ENCODE assay signal across 9 mouse cellular contexts in the genomic region with DNA sequence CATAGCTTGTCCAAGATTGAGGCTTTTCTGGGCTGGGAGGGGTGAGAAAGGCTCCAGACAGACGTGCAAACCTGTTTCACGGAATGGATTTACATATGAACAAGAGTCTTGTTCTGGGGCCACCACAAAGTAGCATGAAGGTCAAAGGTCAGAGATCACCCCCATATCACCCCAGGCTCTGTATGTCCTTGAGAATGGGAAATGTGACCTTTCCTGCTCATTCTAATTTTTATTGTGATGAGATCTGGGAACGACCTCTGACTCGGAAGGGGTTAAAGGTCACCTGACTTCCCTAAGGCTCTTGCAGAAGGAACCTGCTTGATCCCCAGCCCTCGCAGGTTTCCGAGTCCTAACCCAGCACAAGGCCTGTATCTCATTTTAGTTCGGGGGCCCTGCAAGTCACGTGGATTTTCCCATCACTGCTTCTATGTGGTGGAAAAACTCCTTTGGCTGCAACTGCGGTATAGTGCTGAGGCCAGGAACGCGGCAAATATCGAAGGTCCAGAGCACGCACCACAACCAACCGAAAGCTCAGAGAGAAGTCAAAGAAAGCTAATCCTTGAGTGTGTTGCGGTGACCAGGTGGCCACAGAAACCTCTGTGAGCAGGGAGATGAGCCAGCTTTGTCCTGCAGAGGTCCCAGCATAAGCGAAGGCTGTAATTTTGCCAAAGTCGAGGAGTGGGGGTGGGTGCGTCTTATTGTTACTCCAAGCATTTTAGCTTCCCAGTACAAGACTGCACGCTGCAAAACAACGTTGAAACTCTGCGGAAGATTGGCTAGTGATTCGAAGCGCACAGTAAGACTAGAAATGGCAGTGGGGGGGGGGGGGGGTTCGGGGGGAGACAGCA.
DNase-seq lines count a peak whose midpoint lies in the region; ATAC-seq and TF ChIP-seq lines count a peak whose summit lies in the region.
"Had no signal": no experiment of that assay in that cellular context is flagged by ENCODE, and none has a peak within 500 bp of the region (broad histone marks: within the 10 kb centered on the region; RNA-seq: fewer than 3 reads in every experiment).

No protein-coding gene starts in this region.

- peaks cover 20% of the 10 kb centered on the region for H3K4me1 ChIP-seq in heart, embryonic 15.5 days (replicated peaks)
- H3K4me1 ChIP-seq in ES-E14 (ENCODE audit: control insufficient read depth in 2 of 2, insufficient read depth in 2 of 2, low read length in 2 of 2, poor library complexity in 1 of 2) = peaks cover 8 to 18% of the 10 kb centered on the region in 2 experiments
- peaks cover 28% of the 10 kb centered on the region for H3K4me1 ChIP-seq in embryonic facial prominence, embryonic 13.5 days
- H3K4me1 ChIP-seq in limb, embryonic 13.5 days = peaks cover 20% of the 10 kb centered on the region

- H3K27me3 ChIP-seq in heart, embryonic 15.5 days = peaks cover 19% of the 10 kb centered on the region
- no peaks in the 10 kb centered on the region for H3K27me3 ChIP-seq in embryonic facial prominence, embryonic 13.5 days
- no peaks in the 10 kb centered on the region for H3K27me3 ChIP-seq in limb, embryonic 13.5 days

- H3K27ac ChIP-seq in heart, embryonic 15.5 days = no peak overlapping the region
- H3K27ac ChIP-seq in ES-E14 (ENCODE audit: insufficient read depth, low read depth, low read length, poor library complexity, severe bottlenecking) = peak overlapping the region; percentile 71
- H3K27ac ChIP-seq in embryonic facial prominence, embryonic 13.5 days = peak overlapping the region; percentile 57
- peak overlapping the region; percentile 28; the same call in 1 of the 2 replicates for H3K27ac ChIP-seq in limb, embryonic 13.5 days

- no peaks in the 10 kb centered on the region for H3K9me3 ChIP-seq in heart, embryonic 15.5 days (replicated peaks)
- H3K9me3 ChIP-seq in ES-E14 (ENCODE audit: control insufficient read depth, insufficient read depth, low read depth, low read length) = no peaks in the 10 kb centered on the region
- H3K9me3 ChIP-seq in embryonic facial prominence, embryonic 13.5 days = no peaks in the 10 kb centered on the region
- H3K9me3 ChIP-seq in limb, embryonic 13.5 days = no peaks in the 10 kb centered on the region
- H3K9me3 ChIP-seq: G1E had no signal

- DNase-seq in heart, adult 9 months (ENCODE audit: low spot score in 2 of 2) = no peak
- DNase-seq in ES-E14 (ENCODE audit: low read depth, low spot score) = peak; percentile 29
- no peak for DNase-seq in adrenal gland, adult 18-20 months (ENCODE audit: low spot score in 2 of 2)
- DNase-seq in gastrocnemius, adult 8-10 months (ENCODE audit: low spot score in 2 of 2) = no peak
- DNase-seq in spleen, postnatal 4 days (ENCODE audit: low spot score in 2 of 2) = no peak

- H3K4me2 ChIP-seq in heart, embryonic 15.5 days = peak overlapping the region; percentile 60
- peak overlapping the region; percentile 68 for H3K4me2 ChIP-seq in embryonic facial prominence, embryonic 13.5 days
- peak overlapping the region; percentile 65 for H3K4me2 ChIP-seq in limb, embryonic 13.5 days (replicated peaks)

- no peak for ATAC-seq in heart, embryonic 15.5 days (replicated peaks; ENCODE audit: insufficient number of reproducible peaks, insufficient read depth, low FRiP score, low read depth)
- 0 out of 2 replicates have a peak, but pooled peaks have one; percentile 6 for ATAC-seq in embryonic facial prominence, embryonic 13.5 days (ENCODE audit: insufficient number of reproducible peaks, insufficient read depth, low FRiP score, low TSS enrichment, low read depth)
- ATAC-seq in limb, embryonic 13.5 days (ENCODE audit: low FRiP score, low read depth) = peak; percentile 64

- no peak overlapping the region for H3K9ac ChIP-seq in heart, embryonic 15.5 days
- H3K9ac ChIP-seq in ES-E14 (ENCODE audit: insufficient read depth, low read depth, low read length, poor library complexity, severe bottlenecking) = peak overlapping the region; percentile 30; the same call in 1 of the 2 replicates
- peak overlapping the region; percentile 59 for H3K9ac ChIP-seq in embryonic facial prominence, embryonic 13.5 days
- H3K9ac ChIP-seq in limb, embryonic 13.5 days = 0 out of 2 replicates have a peak overlapping the region, but pooled peaks have one; percentile 55

- 52% methylated on average over 24 of the region's 24 CpGs for WGBS in heart, embryonic 15.5 days
- 13% methylated on average over 24 of the region's 24 CpGs for WGBS in embryonic facial prominence, embryonic 13.5 days
- 33% methylated on average over 24 of the region's 24 CpGs for WGBS in limb, embryonic 13.5 days

- peak overlapping the region; percentile 37; the same call in 1 of the 2 replicates for H3K4me3 ChIP-seq in heart, embryonic 15.5 days
- H3K4me3 ChIP-seq in ES-E14 (ENCODE audit: insufficient read depth in 1 of 2, low read depth in 1 of 2, low read length in 2 of 2, poor library complexity in 1 of 2, severe bottlenecking in 1 of 2) = peak overlapping the region; percentile 29 to 32; a peak in 3 of 4 replicates
- H3K4me3 ChIP-seq in embryonic facial prominence, embryonic 13.5 days = peak overlapping the region; percentile 40
- H3K4me3 ChIP-seq in limb, embryonic 13.5 days = peak overlapping the region; percentile 35

- in situ Hi-C loops in ES-E14 (cut with MboI; ENCODE audit: low sequenced_read_pairs in 2 of 2, unreplicated experiment in 2 of 2) = no loop called here

- no peaks in the 10 kb centered on the region for H3K36me3 ChIP-seq in heart, embryonic 15.5 days
- H3K36me3 ChIP-seq in ES-E14 (ENCODE audit: control insufficient read depth, insufficient read depth, low read length, poor library complexity, severe bottlenecking) = no peaks in the 10 kb centered on the region
- no peaks in the 10 kb centered on the region for H3K36me3 ChIP-seq in embryonic facial prominence, embryonic 13.5 days
- no peaks in the 10 kb centered on the region for H3K36me3 ChIP-seq in limb, embryonic 13.5 days
- H3K36me3 ChIP-seq: G1E had no signal

TF ChIP-seq in ES-E14, 5 proteins besides CTCF, POLR2A, EP300 and RAD21:
- TF ChIP-seq MAFK (IDR thresholded peaks at IDR 0.05; ENCODE audit: insufficient read depth, low read depth, low read length) (no peak), ZC3H11A (IDR thresholded peaks at IDR 0.05; ENCODE audit: borderline replicate concordance, low read depth, low read length) (no peak), HCFC1 (IDR thresholded peaks at IDR 0.05; ENCODE audit: borderline replicate concordance, insufficient read depth, low read length) (no peak), CHD2 (IDR thresholded peaks at IDR 0.05; ENCODE audit: low read depth, low read length) (0 out of 2 replicates have a peak, but pooled peaks have one; percentile 10), ZNF384 (IDR thresholded peaks at IDR 0.05; ENCODE audit: low read depth, low read length) (no peak)
